Comparison of ENCODE assay signal across 24 mouse cellular contexts in genomic region chr6:34900990-34901389, GRCm38 (mm10). TPM values are rescaled to one million over a fixed set of nuclear protein-coding genes. Genes with fewer than 3 reads are reported as not detected.
DNase-seq lines count a peak whose midpoint lies in the region; ATAC-seq lines count a peak whose summit lies in the region.
"Had no signal": no experiment of that assay in that cellular context is flagged by ENCODE, and none has a peak within 500 bp of the region (broad histone marks: within the 10 kb centered on the region; RNA-seq: fewer than 3 reads in every experiment).

No protein-coding gene starts in this region.

- H3K4me3 ChIP-seq in hindbrain, embryonic 13.5 days = no peak overlapping the region
- no peak overlapping the region for H3K4me3 ChIP-seq in hindbrain, embryonic 14.5 days (replicated peaks; ENCODE audit: low read length)
- H3K4me3 ChIP-seq: forebrain, embryonic 10.5 days had no signal

- no peaks in the 10 kb centered on the region for H3K9me3 ChIP-seq in hindbrain, embryonic 13.5 days
- no peaks in the 10 kb centered on the region for H3K9me3 ChIP-seq in hindbrain, embryonic 14.5 days (ENCODE audit: control insufficient read depth, low read length)
- H3K9me3 ChIP-seq: forebrain, embryonic 10.5 days had no signal

- no peak for DNase-seq in cerebellum, postnatal 4 days (ENCODE audit: low spot score in 2 of 2)
- no peak for DNase-seq in hindbrain, embryonic 14.5 days (ENCODE audit: low spot score)
- peak; percentile 59 for DNase-seq in cerebellum, adult 9-10 months
- no peak for DNase-seq in layer of hippocampus, adult 11-12 months (ENCODE audit: low spot score)
- DNase-seq in ovary, postnatal 36 days (ENCODE audit: low spot score) = no peak
- DNase-seq: adrenal gland, postnatal 25 days; forebrain, postnatal 0 days; gastrocnemius, postnatal 36 days; kidney, postnatal 25 days; layer of hippocampus, postnatal 36 days; lung, adult 18-20 months; midbrain, embryonic 14.5 days; right cerebral cortex, postnatal 14 days; spleen, adult 18-20 months had no signal

- 78% methylated on average over 2 of the region's 2 CpGs for WGBS in hindbrain, embryonic 13.5 days
- WGBS in hindbrain, embryonic 14.5 days = 64% methylated on average over 2 of the region's 2 CpGs

- 0 out of 2 replicates have a peak overlapping the region, but pooled peaks have one; percentile 12 for H3K27ac ChIP-seq in hindbrain, embryonic 13.5 days
- H3K27ac ChIP-seq in hindbrain, embryonic 14.5 days = no peak overlapping the region; the same call in 1 of the 2 replicates
- H3K27ac ChIP-seq: forebrain, embryonic 10.5 days; hindbrain, postnatal 0 days had no signal

- peak overlapping the region; percentile 35; the same call in 1 of the 2 replicates for H3K9ac ChIP-seq in hindbrain, embryonic 13.5 days
- no peak overlapping the region for H3K9ac ChIP-seq in hindbrain, embryonic 14.5 days
- H3K9ac ChIP-seq: forebrain, postnatal 0 days had no signal

- peak; percentile 32; the same call in 1 of the 2 replicates for ATAC-seq in cerebellum, adult (ENCODE audit: insufficient number of reproducible peaks, low FRiP score, low TSS enrichment)
- ATAC-seq in hindbrain, embryonic 13.5 days (ENCODE audit: low FRiP score) = no peak
- ATAC-seq in hindbrain, embryonic 14.5 days (ENCODE audit: low FRiP score) = no peak
- ATAC-seq: forebrain, postnatal 0 days; intestine, postnatal 0 days had no signal

- H3K36me3 ChIP-seq in hindbrain, embryonic 13.5 days = peaks cover 80% of the 10 kb centered on the region
- H3K36me3 ChIP-seq in hindbrain, embryonic 14.5 days (replicated peaks; ENCODE audit: control insufficient read depth, insufficient read depth) = peaks cover 69% of the 10 kb centered on the region

- no peaks in the 10 kb centered on the region for H3K27me3 ChIP-seq in hindbrain, embryonic 13.5 days
- H3K27me3 ChIP-seq in hindbrain, embryonic 14.5 days (ENCODE audit: control insufficient read depth, insufficient read depth, low read length) = no peaks in the 10 kb centered on the region

- H3K4me1 ChIP-seq in hindbrain, embryonic 13.5 days (replicated peaks) = no peaks in the 10 kb centered on the region; the same call in 1 of the 2 replicates
- 0 out of 2 replicates have a peak, but pooled peaks cover 2% of the 10 kb centered on the region for H3K4me1 ChIP-seq in hindbrain, embryonic 14.5 days (replicated peaks; ENCODE audit: control insufficient read depth, insufficient read depth, low read length)

- H3K4me2 ChIP-seq in hindbrain, embryonic 13.5 days = no peak overlapping the region
- no peak overlapping the region for H3K4me2 ChIP-seq in hindbrain, embryonic 14.5 days (replicated peaks)

RNA-seq across cellular contexts. Expression of gene Wdr91, which starts 9.7 kb away (rescaled TPM):
- 12.5 and 14.5 TPM in 2 replicates for polyA plus RNA-seq in hindbrain, embryonic 13.5 days (2015; fragmentation: Nextera tagmentation; extraction: Ambion mirVana)
- polyA plus RNA-seq in hindbrain, embryonic 14.5 days (2014; fragmentation: Nextera tagmentation; extraction: Ambion mirVana) = 15.0 and 15.5 TPM in 2 replicates

RNA-seq across cellular contexts. Expression of gene Stra8, which starts 19.0 kb away (rescaled TPM):
- polyA plus RNA-seq in hindbrain, embryonic 13.5 days (2015; fragmentation: Nextera tagmentation; extraction: Ambion mirVana) = not detected in 2 replicates
- polyA plus RNA-seq in hindbrain, embryonic 14.5 days (2014; fragmentation: Nextera tagmentation; extraction: Ambion mirVana) = not detected in 2 replicates
- polyA plus RNA-seq: forebrain, embryonic 10.5 days; forebrain, postnatal 0 days; heart, postnatal 0 days; hindbrain, postnatal 0 days; intestine, postnatal 0 days; kidney, embryonic 14.5 days; limb, embryonic 11.5 days; liver, adult 2 months; midbrain, embryonic 14.5 days; neural tube, embryonic 11.5 days had no signal

RNA-seq across cellular contexts. Expression of gene Cyren, which starts 23.1 kb away (rescaled TPM):
- polyA plus RNA-seq in hindbrain, embryonic 13.5 days (2015; fragmentation: Nextera tagmentation; extraction: Ambion mirVana) = 10.1 and 11.2 TPM in 2 replicates
- 7.4 and 8.3 TPM in 2 replicates for polyA plus RNA-seq in hindbrain, embryonic 14.5 days (2014; fragmentation: Nextera tagmentation; extraction: Ambion mirVana)

RNA-seq across cellular contexts. Expression of gene Tmem140, which starts 38.0 kb away (rescaled TPM):
- polyA plus RNA-seq in hindbrain, embryonic 13.5 days (2015; fragmentation: Nextera tagmentation; extraction: Ambion mirVana) = 1.3 and 1.6 TPM in 2 replicates
- 0.78 and 1.4 TPM in 2 replicates for polyA plus RNA-seq in hindbrain, embryonic 14.5 days (2014; fragmentation: Nextera tagmentation; extraction: Ambion mirVana)
